Mouse (Mus musculus): ENCODE measurements at regions not wholly inside any gene's neighbourhood (a gene's known extent, or its start where the extent isn't known, plus 50 kb on each side); places are given as distances from the start of the nearest gene placed in this dataset.

DNA sequence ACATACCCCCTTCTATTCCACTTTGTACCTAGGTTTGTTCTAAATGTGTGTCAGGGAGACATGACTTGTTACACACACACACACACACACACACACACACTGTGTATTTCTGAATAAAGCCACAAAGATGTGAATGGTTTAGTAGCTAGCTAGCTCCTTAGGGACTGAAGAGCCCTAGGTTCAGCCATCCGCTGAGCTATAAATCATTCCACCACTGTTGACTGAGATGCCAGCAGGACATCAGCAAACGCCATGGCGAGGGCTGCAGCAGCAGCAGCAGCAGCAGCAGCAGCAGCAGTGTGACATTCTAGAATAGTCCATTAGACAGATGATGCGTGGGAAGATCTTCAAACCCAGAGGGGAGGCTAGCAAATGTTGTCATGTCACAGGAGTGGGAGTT is 455.9 kb downstream of the Med13l start:
- TF ChIP-seq POLR2A (IDR thresholded peaks at IDR 0.05; ENCODE audit: control insufficient read depth, low read depth, low read length): no peak
- TF ChIP-seq CTCF (IDR thresholded peaks at IDR 0.05; ENCODE audit: control insufficient read depth, insufficient read depth, insufficient replicate concordance, low read depth, low read length): no peak
